Mouse (Mus musculus) adrenal gland, postnatal 10 days (tissue): ENCODE measurements around the gene Kat6b. TPM values are rescaled to one million over a fixed set of nuclear protein-coding genes. Genes with fewer than 3 reads are reported as not detected.

Source experiments
- DNase-seq: peaks from one replicate; pipeline ENCODE4 v3.0.0; 2021; ENCODE audit warnings: mixed read lengths
- total RNA-seq, 2 experiments: library from RNA; stranded (reverse); gene quantifications; 2 replicates each; pipeline ENCODE4 v1.2.3; 2021

Gene Kat6b
- total RNA-seq, 2 experiments from 2014 or later: 31.7 to 51.3 TPM

GRCm38 (mm10) chr14:21592985-21593750 lies 111.9 kb downstream of the Kat6b start:
- DNase-seq: no peak

- no peak for DNase-seq
Measured at GRCm38 (mm10) chr14:21599446-21600173, 118.4 kb downstream of the Kat6b start.

- no peak for DNase-seq
Measured at GRCm38 (mm10) chr14:21600174-21600566, 118.9 kb downstream of the Kat6b start.

GRCm38 (mm10) chr14:21600628-21601027 lies 119.4 kb downstream of the Kat6b start:
- no peak for DNase-seq

- DNase-seq: no peak
Measured at GRCm38 (mm10) chr14:21602166-21602565, 120.9 kb downstream of the Kat6b start.

- DNase-seq: no peak
Measured at GRCm38 (mm10) chr14:21602937-21603336, 121.7 kb downstream of the Kat6b start.

GRCm38 (mm10) chr14:21607686-21608085 lies 126.5 kb downstream of the Kat6b start:
- no peak for DNase-seq

GRCm38 (mm10) chr14:21608886-21609285 lies 127.7 kb downstream of the Kat6b start:
- DNase-seq: no peak

- no peak for DNase-seq
Measured at GRCm38 (mm10) chr14:21610224-21610623, 129.0 kb downstream of the Kat6b start.

GRCm38 (mm10) chr14:21613031-21613430 lies 131.8 kb downstream of the Kat6b start:
- DNase-seq: no peak

- no peak for DNase-seq
Measured at GRCm38 (mm10) chr14:21614103-21614502, 132.9 kb downstream of the Kat6b start.

GRCm38 (mm10) chr14:21615853-21616252 lies 134.6 kb downstream of the Kat6b start:
- no peak for DNase-seq

- DNase-seq: no peak
Measured at GRCm38 (mm10) chr14:21617221-21617980, 136.2 kb downstream of the Kat6b start.

- no peak for DNase-seq
Measured at GRCm38 (mm10) chr14:21619951-21620350, 138.7 kb downstream of the Kat6b start.

GRCm38 (mm10) chr14:21625946-21626345 lies 144.7 kb downstream of the Kat6b start:
- no peak for DNase-seq

- DNase-seq: no peak
Measured at GRCm38 (mm10) chr14:21631665-21632200, 150.5 kb downstream of the Kat6b start.

GRCm38 (mm10) chr14:21636548-21636947 lies 155.3 kb downstream of the Kat6b start:
- DNase-seq: no peak

- no peak for DNase-seq
Measured at GRCm38 (mm10) chr14:21640806-21641435, 159.7 kb downstream of the Kat6b start.

- DNase-seq: no peak
Measured at GRCm38 (mm10) chr14:21653813-21654212, 172.6 kb downstream of the Kat6b start.

- DNase-seq: no peak
Measured at GRCm38 (mm10) chr14:21659155-21659554, 177.9 kb downstream of the Kat6b start.

GRCm38 (mm10) chr14:21659652-21660051 lies 178.4 kb downstream of the Kat6b start:
- peak; percentile 72 for DNase-seq
